Mouse (Mus musculus) MEL (cell line): ENCODE measurements at regions not wholly inside any gene's neighbourhood (a gene's known extent, or its start where the extent isn't known, plus 50 kb on each side); places are given as distances from the start of the nearest gene placed in this dataset.

ENCODE experiments used
- DNase-seq: peaks from one replicate; pipeline ENCODE4 v3.0.0; 2011; ENCODE audit warnings: low read depth, low spot score
- H3K27ac ChIP-seq: 2 replicates; pipeline ENCODE4 v1.5.1; 2012; ENCODE audit warnings: low read depth, mild to moderate bottlenecking, control low read depth, low read length, moderate library complexity; ENCODE audit not compliant: control insufficient read depth
- H3K27me3 ChIP-seq, 2 experiments: fragments of 150-350 bp in 1 of 2; sonication (generic) in 1 of 2; 2 replicates each; pipeline ENCODE4 v1.6.1; 2012; ENCODE audit warnings: low read length in 2 of 2, mild to moderate bottlenecking in 2 of 2, improper control_type of control experiment in 1 of 2, moderate library complexity in 1 of 2; ENCODE audit not compliant: insufficient read depth in 2 of 2, control insufficient read depth in 1 of 2
- H3K36me3 ChIP-seq, 2 experiments: 2 replicates each; pipeline ENCODE4 v1.6.1; 2012 to 2014; ENCODE audit warnings: low read length in 2 of 2, improper control_type of control experiment in 1 of 2, inconsistent platforms in 1 of 2, mild to moderate bottlenecking in 1 of 2; ENCODE audit not compliant: insufficient read depth in 2 of 2, control insufficient read depth in 1 of 2
- H3K4me1 ChIP-seq, 2 experiments: fragments of 150-350 bp in 1 of 2; sonication (generic) in 1 of 2; 2 replicates each; pipeline ENCODE4 v1.6.1; 2012; ENCODE audit warnings: low read length in 2 of 2, improper control_type of control experiment in 1 of 2, mild to moderate bottlenecking in 1 of 2; ENCODE audit not compliant: insufficient read depth in 2 of 2, control insufficient read depth in 1 of 2
- H3K4me3 ChIP-seq, 2 experiments: fragments of 150-350 bp in 1 of 2; sonication (generic) in 1 of 2; 2 replicates each; pipeline ENCODE4 v1.5.1; 2012; ENCODE audit warnings: low read depth in 2 of 2, low read length in 2 of 2, mild to moderate bottlenecking in 2 of 2, moderate library complexity in 2 of 2, control low read depth in 1 of 2, improper control_type of control experiment in 1 of 2; ENCODE audit not compliant: control insufficient read depth in 1 of 2, insufficient read depth in 1 of 2
- H3K79me2 ChIP-seq: 2 replicates; pipeline ENCODE4 v1.6.1; 2012; ENCODE audit warnings: mild to moderate bottlenecking, low read length, moderate library complexity; ENCODE audit not compliant: control insufficient read depth, poor library complexity, insufficient read depth
- H3K9ac ChIP-seq: 2 replicates; pipeline ENCODE4 v1.6.1; 2012; ENCODE audit warnings: low read depth, mild to moderate bottlenecking, control low read depth, low read length, moderate library complexity; ENCODE audit not compliant: control insufficient read depth, poor library complexity, severe bottlenecking
- H3K9me3 ChIP-seq: fragments of 150-350 bp; sonication (generic); replicated peaks from 2 replicates; pipeline ENCODE4 v1.6.1; 2012; ENCODE audit warnings: mild to moderate bottlenecking, low read length, improper control_type of control experiment, moderate library complexity; ENCODE audit not compliant: insufficient read depth
- BHLHE40 ChIP-seq: IDR thresholded peaks from 2 replicates; pipeline ENCODE4 v1.6.1; 2012; ENCODE audit warnings: low read depth, mild to moderate bottlenecking, inconsistent platforms, low read length, improper control_type of control experiment, borderline replicate concordance
- CHD1 ChIP-seq: IDR thresholded peaks from 2 replicates; pipeline ENCODE4 v1.6.1; 2012; ENCODE audit warnings: low read depth, mild to moderate bottlenecking, inconsistent platforms, low read length, improper control_type of control experiment
- CHD2 ChIP-seq: IDR thresholded peaks from 2 replicates; pipeline ENCODE4 v1.6.1; 2011; ENCODE audit warnings: low read length, improper control_type of control experiment
- E2F4 ChIP-seq: IDR thresholded peaks from 2 replicates; pipeline ENCODE4 v1.6.1; 2011; ENCODE audit warnings: low read depth, low read length, improper control_type of control experiment, borderline replicate concordance
- ELF1 ChIP-seq: IDR thresholded peaks from 2 replicates; pipeline ENCODE4 v1.6.1; 2014; ENCODE audit warnings: low read depth, mild to moderate bottlenecking, inconsistent platforms, low read length, improper control_type of control experiment, moderate library complexity
- ETS1 ChIP-seq: IDR thresholded peaks from 2 replicates; pipeline ENCODE4 v1.6.1; 2012; ENCODE audit warnings: low read depth, mild to moderate bottlenecking, inconsistent platforms, low read length, improper control_type of control experiment, moderate library complexity
- GABPA ChIP-seq: IDR thresholded peaks from 2 replicates; pipeline ENCODE4 v1.6.1; 2012; ENCODE audit warnings: low read depth, mild to moderate bottlenecking, inconsistent platforms, low read length, improper control_type of control experiment, moderate library complexity
- GATA1 ChIP-seq: IDR thresholded peaks from 2 replicates; pipeline ENCODE4 v1.6.1; 2011; ENCODE audit warnings: low read depth, low read length, improper control_type of control experiment
- HCFC1 ChIP-seq: IDR thresholded peaks from 2 replicates; pipeline ENCODE4 v1.6.1; 2012; ENCODE audit warnings: low read depth, mild to moderate bottlenecking, inconsistent platforms, low read length, improper control_type of control experiment, moderate library complexity
- MAFK ChIP-seq: IDR thresholded peaks from 2 replicates; pipeline ENCODE4 v1.6.1; 2011; ENCODE audit warnings: low read depth, mild to moderate bottlenecking, low read length, improper control_type of control experiment, borderline replicate concordance
- MAX ChIP-seq: IDR thresholded peaks from 2 replicates; pipeline ENCODE4 v1.6.1; 2011; ENCODE audit warnings: low read length, improper control_type of control experiment
- MAZ ChIP-seq: IDR thresholded peaks from 2 replicates; pipeline ENCODE4 v1.6.1; 2012; ENCODE audit warnings: low read depth, mild to moderate bottlenecking, inconsistent platforms, low read length, improper control_type of control experiment
- MXI1 ChIP-seq: IDR thresholded peaks from 2 replicates; pipeline ENCODE4 v1.6.1; 2011; ENCODE audit warnings: mild to moderate bottlenecking, low read depth, low read length, improper control_type of control experiment
- MYB ChIP-seq: IDR thresholded peaks from 2 replicates; pipeline ENCODE4 v1.6.1; 2011; ENCODE audit warnings: mild to moderate bottlenecking, low read depth, low read length, improper control_type of control experiment
- MYC ChIP-seq: IDR thresholded peaks from 2 replicates; pipeline ENCODE4 v1.6.1; 2011; ENCODE audit warnings: low read depth, mild to moderate bottlenecking, low read length, improper control_type of control experiment, moderate library complexity
- NELFE ChIP-seq: IDR thresholded peaks from 2 replicates; pipeline ENCODE4 v1.6.1; 2011; ENCODE audit warnings: low read depth, low read length, improper control_type of control experiment
- NRF1 ChIP-seq: IDR thresholded peaks from 2 replicates; pipeline ENCODE4 v1.6.1; 2014; ENCODE audit warnings: low read depth, mild to moderate bottlenecking, inconsistent platforms, low read length, improper control_type of control experiment, moderate library complexity; ENCODE audit not compliant: poor library complexity, insufficient read depth, severe bottlenecking
- POLR2A ChIP-seq, 2 experiments: IDR thresholded peaks; 2 replicates each; pipeline ENCODE4 v1.6.1; 2011 to 2012; ENCODE audit warnings: low read length in 2 of 2, mild to moderate bottlenecking in 2 of 2, control low read depth in 1 of 2, improper control_type of control experiment in 1 of 2, low read depth in 1 of 2, moderate library complexity in 1 of 2; ENCODE audit not compliant: control insufficient read depth in 1 of 2, insufficient read depth in 1 of 2, poor library complexity in 1 of 2
- POLR2AphosphoS2 ChIP-seq: IDR thresholded peaks from 2 replicates; pipeline ENCODE4 v1.6.1; 2011; ENCODE audit warnings: low read length, improper control_type of control experiment
- POLR2AphosphoS5 ChIP-seq: IDR thresholded peaks from 2 replicates; pipeline ENCODE4 v1.6.1; 2012; ENCODE audit warnings: low read depth, borderline replicate concordance, mild to moderate bottlenecking, inconsistent platforms, low read length, moderate library complexity, mixed read lengths
- RAD21 ChIP-seq: IDR thresholded peaks from 2 replicates; pipeline ENCODE4 v1.6.1; 2011; ENCODE audit warnings: mild to moderate bottlenecking, low read depth, low read length, improper control_type of control experiment
- RCOR1 ChIP-seq: IDR thresholded peaks from 2 replicates; pipeline ENCODE4 v1.6.1; 2012; ENCODE audit warnings: low read depth, mild to moderate bottlenecking, inconsistent platforms, low read length, improper control_type of control experiment
- SIN3A ChIP-seq: IDR thresholded peaks from 2 replicates; pipeline ENCODE4 v1.6.1; 2012; ENCODE audit warnings: low read length, improper control_type of control experiment, inconsistent platforms
- SMC3 ChIP-seq: IDR thresholded peaks from 2 replicates; pipeline ENCODE4 v1.6.1; 2011; ENCODE audit warnings: low read depth, low read length, improper control_type of control experiment
- TAL1 ChIP-seq: IDR thresholded peaks from 2 replicates; pipeline ENCODE4 v1.6.1; 2012; ENCODE audit warnings: mild to moderate bottlenecking, inconsistent platforms, low read length, moderate library complexity, mixed read lengths
- UBTF ChIP-seq: IDR thresholded peaks from 2 replicates; pipeline ENCODE4 v1.6.1; 2012; ENCODE audit warnings: low read depth, mild to moderate bottlenecking, inconsistent platforms, low read length, improper control_type of control experiment, moderate library complexity, borderline replicate concordance; ENCODE audit not compliant: insufficient read depth
- USF2 ChIP-seq, 2 experiments: IDR thresholded peaks; 2 replicates each; pipeline ENCODE4 v1.6.1; 2011 to 2012; ENCODE audit warnings: improper control_type of control experiment in 2 of 2, low read length in 2 of 2, borderline replicate concordance in 1 of 2, inconsistent platforms in 1 of 2, low read depth in 1 of 2, mild to moderate bottlenecking in 1 of 2; ENCODE audit not compliant: insufficient read depth in 1 of 2
- ZMIZ1 ChIP-seq: IDR thresholded peaks from 2 replicates; pipeline ENCODE4 v1.6.1; 2012; ENCODE audit warnings: low read depth, mild to moderate bottlenecking, inconsistent platforms, low read length, improper control_type of control experiment, moderate library complexity

DNA sequence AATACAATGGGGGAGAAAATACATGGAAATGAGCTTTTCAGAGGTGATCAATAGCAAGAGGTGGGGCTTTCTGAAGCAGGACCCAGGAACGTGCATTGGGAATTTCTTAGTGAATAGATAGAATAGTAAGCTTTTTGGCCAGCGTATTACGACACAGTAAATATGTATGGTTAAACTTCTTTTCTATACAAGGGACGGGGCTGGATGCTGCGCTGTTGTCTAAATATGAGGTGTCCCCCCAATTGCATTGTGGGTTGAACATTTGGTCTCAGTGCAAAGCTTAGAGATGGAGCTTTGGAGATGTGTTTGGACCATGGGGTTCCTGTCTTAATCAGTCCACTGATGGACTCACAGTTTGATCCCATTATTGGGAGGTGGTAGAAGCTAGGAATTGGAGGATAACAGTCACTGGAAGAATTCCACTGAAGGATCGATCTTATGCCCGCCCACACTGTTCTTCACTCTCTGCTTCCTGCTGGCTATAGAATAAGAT is 168.6 kb downstream of the Gm19410 start:
- H3K36me3 ChIP-seq = no peaks in the 10 kb centered on the region
- no peaks in the 10 kb centered on the region for H3K4me1 ChIP-seq
- no peak overlapping the region for H3K27ac ChIP-seq
- H3K79me2 ChIP-seq = no peaks in the 10 kb centered on the region
- no peak for DNase-seq
- no peak overlapping the region for H3K4me3 ChIP-seq
- H3K9ac ChIP-seq = no peak overlapping the region
- no peaks in the 10 kb centered on the region for H3K9me3 ChIP-seq
- H3K27me3 ChIP-seq = no peaks in the 10 kb centered on the region
- no peak for TF ChIP-seq POLR2AphosphoS5
- TF ChIP-seq UBTF = no peak
- no peak for TF ChIP-seq MYC
- no peak for TF ChIP-seq CHD2
- TF ChIP-seq POLR2AphosphoS2 = no peak
- no peak for TF ChIP-seq ZMIZ1
- no peak for TF ChIP-seq TAL1
- no peak for TF ChIP-seq MXI1
- no peak for TF ChIP-seq MYB
- no peak for TF ChIP-seq RAD21

DNA sequence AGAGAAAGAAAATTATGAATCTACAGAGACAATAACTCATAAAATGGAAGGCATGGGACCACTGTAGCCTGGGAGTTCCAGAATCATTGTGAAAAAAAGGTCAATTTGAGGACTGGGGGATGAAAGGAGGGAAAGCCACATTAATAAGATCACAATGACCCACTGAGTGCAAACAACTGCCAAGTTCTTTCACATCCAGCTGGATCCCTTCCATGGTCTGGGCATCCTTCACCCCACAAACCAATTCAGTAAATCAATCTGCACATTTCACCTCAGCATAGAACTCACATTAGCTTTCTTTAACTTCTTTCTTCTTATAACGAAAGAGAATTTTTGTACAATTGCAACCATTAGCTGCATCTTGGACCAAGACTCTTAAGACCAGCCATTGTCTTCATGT is 169.4 kb downstream of the Gm19410 start:
- H3K27me3 ChIP-seq = no peaks in the 10 kb centered on the region
- no peaks in the 10 kb centered on the region for H3K9me3 ChIP-seq
- no peak overlapping the region for H3K9ac ChIP-seq
- no peaks in the 10 kb centered on the region for H3K36me3 ChIP-seq
- no peak for DNase-seq
- no peak for TF ChIP-seq SMC3
- TF ChIP-seq MYB = no peak
- no peak for TF ChIP-seq SIN3A
- TF ChIP-seq CHD1 = no peak
- TF ChIP-seq E2F4 = no peak
- TF ChIP-seq MAX = no peak
- no peak for TF ChIP-seq NELFE
- TF ChIP-seq RCOR1 = no peak
- TF ChIP-seq ETS1 = no peak
- TF ChIP-seq ELF1 = no peak
- H3K79me2 ChIP-seq = no peaks in the 10 kb centered on the region
- H3K4me1 ChIP-seq = no peaks in the 10 kb centered on the region
- H3K4me3 ChIP-seq = no peak overlapping the region
- no peak overlapping the region for H3K27ac ChIP-seq

DNA sequence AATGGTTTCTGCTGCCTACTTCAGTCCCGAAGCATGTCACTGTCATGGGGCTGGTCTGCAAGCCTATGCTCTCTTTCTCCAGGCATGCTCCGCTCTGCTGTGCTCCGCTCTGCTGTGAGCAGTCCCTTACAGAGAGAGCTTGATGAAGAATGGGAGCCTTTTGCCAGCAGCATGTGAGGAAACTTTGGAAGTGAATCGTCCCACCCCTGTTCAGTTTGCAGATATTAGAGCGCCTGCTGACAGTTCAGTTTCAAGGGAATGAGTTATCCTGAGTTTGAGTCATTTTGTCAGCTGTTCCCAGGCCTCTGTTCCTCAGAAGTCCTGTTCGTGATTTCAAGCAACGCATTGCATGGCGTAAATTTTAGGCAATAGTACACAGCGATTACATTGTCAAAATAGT is 173.6 kb downstream of the Gm19410 start:
- H3K9me3 ChIP-seq = no peaks in the 10 kb centered on the region
- H3K36me3 ChIP-seq = no peaks in the 10 kb centered on the region
- TF ChIP-seq MAFK = no peak
- no peak for TF ChIP-seq NRF1
- TF ChIP-seq E2F4 = no peak
- no peak for TF ChIP-seq GABPA
- no peak for TF ChIP-seq BHLHE40
- TF ChIP-seq RAD21 = no peak
- TF ChIP-seq ZMIZ1 = no peak
- no peak for TF ChIP-seq USF2 (IDR thresholded peaks at IDR 0.05; ENCODE audit: borderline replicate concordance in 1 of 2, insufficient read depth in 1 of 2, low read depth in 1 of 2, low read length in 2 of 2)
- TF ChIP-seq MAX = no peak
- TF ChIP-seq GATA1 = no peak
- TF ChIP-seq POLR2A (IDR thresholded peaks at IDR 0.05; ENCODE audit: control insufficient read depth in 1 of 2, insufficient read depth in 1 of 2, low read depth in 1 of 2, low read length in 2 of 2, poor library complexity in 1 of 2) = no peak
- TF ChIP-seq MAZ = no peak
- no peak for TF ChIP-seq HCFC1
- H3K9ac ChIP-seq = no peak overlapping the region
- no peaks in the 10 kb centered on the region for H3K79me2 ChIP-seq
- H3K4me3 ChIP-seq = no peak overlapping the region
- DNase-seq = no peak
- no peaks in the 10 kb centered on the region for H3K4me1 ChIP-seq
- H3K27me3 ChIP-seq = no peaks in the 10 kb centered on the region
- H3K27ac ChIP-seq = no peak overlapping the region
